Mouse (Mus musculus) heart, embryonic 15.5 days (tissue): ENCODE measurements around the gene Vmn1r189. TPM values are rescaled to one million over a fixed set of nuclear protein-coding genes. Genes with fewer than 3 reads are reported as not detected.
A peak's percentile ranks its signal among the peaks of the same experiment; 100 is the strongest.
"Not testable (repeated sequence)": the region's sequence is repeated elsewhere in the genome, so short reads cannot be mapped to it uniquely, and the experiment has no call there.

Source experiments
- ATAC-seq: fragments of 200-750 bp; cut with Nextera tagmentation; replicated peaks from 2 replicates; pipeline ENCODE4 v1.8.0; 2017; ENCODE audit warnings: low read depth, moderate TSS enrichment; ENCODE audit not compliant: insufficient number of reproducible peaks, insufficient read depth, low FRiP score
- H3K27ac ChIP-seq: fragments of 300-500 bp; sonication (generic); 2 replicates; pipeline ENCODE4 v1.5.1; 2015; ENCODE audit warnings: mild to moderate bottlenecking, inconsistent platforms
- H3K27me3 ChIP-seq: fragments of 300-500 bp; sonication (generic); 2 replicates; pipeline ENCODE4 v1.6.1; 2015; ENCODE audit warnings: inconsistent platforms
- H3K36me3 ChIP-seq: fragments of 300-500 bp; sonication (generic); 2 replicates; pipeline ENCODE4 v1.6.1; 2015; ENCODE audit warnings: mild to moderate bottlenecking, inconsistent platforms
- H3K4me1 ChIP-seq: fragments of 300-500 bp; sonication (generic); replicated peaks from 2 replicates; pipeline ENCODE4 v1.6.1; 2015; ENCODE audit warnings: inconsistent platforms
- H3K4me2 ChIP-seq: fragments of 300-500 bp; sonication (generic); 2 replicates; pipeline ENCODE4 v1.6.1; 2015; ENCODE audit warnings: inconsistent platforms, mild to moderate bottlenecking, moderate library complexity
- H3K4me3 ChIP-seq: fragments of 300-500 bp; sonication (generic); 2 replicates; pipeline ENCODE4 v1.5.1; 2015; ENCODE audit warnings: mild to moderate bottlenecking, inconsistent platforms
- H3K9ac ChIP-seq: fragments of 300-500 bp; sonication (generic); 2 replicates; pipeline ENCODE4 v1.6.1; 2015; ENCODE audit warnings: mild to moderate bottlenecking, inconsistent platforms
- H3K9me3 ChIP-seq: fragments of 300-500 bp; sonication (generic); replicated peaks from 2 replicates; pipeline ENCODE4 v1.6.1; 2016; ENCODE audit warnings: inconsistent platforms
- WGBS: fragments of 180-500 bp; shearing (Covaris S2); methylation state at CpG from one replicate; pipeline ENCODE4 v1.1.7; 2015; ENCODE audit warnings: mixed read lengths; 5-methylcytosine and 5-hydroxymethylcytosine counted together
- microRNA-seq: library from miRNA; unstranded; fragments of <30 nt; microRNA quantifications from one replicate; pipeline ENCODE4, GENCODE M21; 2016
- polyA plus RNA-seq: library from polyadenylated mRNA; unstranded; fragments of >200 nt; fragmentation: Nextera tagmentation; extraction: Ambion mirVana; gene quantifications from 2 replicates; pipeline ENCODE4 v1.2.1, GENCODE M21; 2015

Gene Vmn1r189
- not detected in 2 replicates for polyA plus RNA-seq

- WGBS: 61% methylated on average over 2 of the region's 2 CpGs
- ATAC-seq: not testable (repeated sequence)
These were observed at the start of gene Vmn1r189 for GRCm38 (mm10) chr13:22105724-22106123. Gene Vmn1r189, minus strand, starts transcription at chr13:22105824.

GRCm38 (mm10) chr13:22136495-22137293 lies 31.1 kb upstream of the Vmn1r189 start:
- WGBS: 60% methylated on average over 5 of the region's 5 CpGs
- H3K9ac ChIP-seq, H3K4me1 ChIP-seq, H3K27me3 ChIP-seq, H3K4me2 ChIP-seq, H3K36me3 ChIP-seq, ATAC-seq, H3K4me3 ChIP-seq, H3K9me3 ChIP-seq, H3K27ac ChIP-seq: not testable (repeated sequence)

More at GRCm38 (mm10) chr13:22105724-22106123, at the start of gene Vmn1r189:
- not testable (repeated sequence) for H3K27me3 ChIP-seq, H3K4me3 ChIP-seq, H3K4me2 ChIP-seq, H3K36me3 ChIP-seq, H3K9ac ChIP-seq, H3K9me3 ChIP-seq, H3K27ac ChIP-seq, H3K4me1 ChIP-seq

DNA sequence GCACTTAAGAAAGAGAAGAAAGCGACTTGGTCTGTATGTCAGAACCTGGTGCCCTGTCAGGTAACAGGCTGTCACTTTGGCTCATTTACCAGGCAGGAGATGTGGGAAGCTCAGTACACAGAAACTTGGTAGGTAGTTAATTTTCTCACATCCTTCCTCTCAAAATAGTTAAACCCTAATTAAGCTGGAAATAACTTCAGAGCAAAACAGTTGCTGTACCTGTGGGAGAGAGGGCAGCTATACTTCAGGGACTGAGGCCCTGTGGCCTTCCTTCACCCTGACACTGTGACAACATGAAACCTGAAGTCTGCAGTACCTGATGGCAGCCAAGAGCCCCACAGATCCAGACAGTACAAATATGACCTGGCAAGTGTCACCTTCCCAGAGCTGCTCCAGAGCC lies 21.5 kb downstream of the Vmn1r189 start, which contains the start of gene Vmn1r188:
Vmn1r188 (plus strand) TSS at position 301 of the 400 bp plus-strand sequence.
- not testable (repeated sequence) for H3K27ac ChIP-seq, H3K9ac ChIP-seq, H3K4me3 ChIP-seq, ATAC-seq, H3K27me3 ChIP-seq, H3K4me1 ChIP-seq, H3K9me3 ChIP-seq, H3K36me3 ChIP-seq, H3K4me2 ChIP-seq
- WGBS: 83% methylated on average over 1 of the region's 1 CpGs

DNA sequence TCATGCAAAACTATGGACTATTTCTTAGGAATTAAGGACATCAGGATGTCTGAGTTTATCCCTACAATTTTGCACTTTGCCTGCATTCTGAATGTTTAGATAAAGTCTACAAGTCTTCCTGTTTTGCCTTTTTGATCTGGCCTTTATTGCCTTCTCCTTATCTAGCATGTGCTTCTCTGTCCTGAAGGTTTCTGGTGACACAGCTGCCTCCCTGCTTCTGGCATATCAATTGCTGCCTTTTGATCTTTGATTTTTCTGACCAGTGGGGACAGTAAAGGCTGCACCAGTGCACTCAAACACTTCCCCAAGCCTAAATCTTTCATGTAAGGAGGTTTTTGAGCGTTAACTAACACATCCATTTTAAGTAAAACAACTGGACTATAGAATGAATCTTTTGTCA lies 42.2 kb downstream of the Vmn1r189 start:
- no peaks in the 10 kb centered on the region for H3K36me3 ChIP-seq
- no peaks in the 10 kb centered on the region for H3K4me1 ChIP-seq
- no peak overlapping the region for H3K4me3 ChIP-seq
- no peak overlapping the region for H3K27ac ChIP-seq
- WGBS: 37% methylated on average over 1 of the region's 1 CpGs
- no peak for ATAC-seq
- no peak overlapping the region for H3K9ac ChIP-seq
- no peaks in the 10 kb centered on the region for H3K27me3 ChIP-seq
- H3K9me3 ChIP-seq: 0 out of 2 replicates have a peak, but pooled peaks cover 3% of the 10 kb centered on the region
- no peak overlapping the region for H3K4me2 ChIP-seq

DNA sequence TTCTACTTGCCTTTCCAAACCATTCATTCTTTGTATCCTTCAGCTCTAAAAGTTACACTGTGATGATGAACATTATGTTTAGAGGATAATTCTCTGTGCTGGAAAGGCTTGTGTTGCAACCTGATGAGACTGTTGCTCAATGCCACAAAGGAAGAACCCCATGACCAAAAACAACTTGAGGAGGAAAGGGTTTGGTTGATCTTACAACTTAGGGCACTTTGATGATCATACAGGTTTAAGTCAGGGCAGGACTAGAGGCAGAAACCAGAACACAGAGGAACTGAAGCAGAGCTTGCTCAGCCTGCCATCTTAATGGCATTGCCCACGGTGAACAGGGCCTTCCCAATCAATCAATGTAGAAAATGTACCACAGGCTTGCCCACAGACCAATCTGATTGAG lies 44.2 kb downstream of the Vmn1r189 start:
- H3K9ac ChIP-seq: no peak overlapping the region
- WGBS: 54% methylated on average over 1 of the region's 1 CpGs
- no peak overlapping the region for H3K4me2 ChIP-seq
- no peak for ATAC-seq
- H3K36me3 ChIP-seq: no peaks in the 10 kb centered on the region
- H3K9me3 ChIP-seq: 0 out of 2 replicates have a peak, but pooled peaks cover 2% of the 10 kb centered on the region
- H3K4me1 ChIP-seq: no peaks in the 10 kb centered on the region
- no peak overlapping the region for H3K27ac ChIP-seq
- H3K27me3 ChIP-seq: no peaks in the 10 kb centered on the region
- no peak overlapping the region for H3K4me3 ChIP-seq

GRCm38 (mm10) chr13:22053754-22054153 lies 51.9 kb downstream of the Vmn1r189 start:
- no peaks in the 10 kb centered on the region for H3K36me3 ChIP-seq
- peaks cover 6% of the 10 kb centered on the region for H3K4me1 ChIP-seq
- ATAC-seq: no peak
- 91% methylated on average over 1 of the region's 1 CpGs for WGBS
- no peaks in the 10 kb centered on the region for H3K27me3 ChIP-seq
- H3K9me3 ChIP-seq: no peaks in the 10 kb centered on the region
- H3K4me3 ChIP-seq: no peak overlapping the region
- no peak overlapping the region for H3K27ac ChIP-seq
- no peak overlapping the region for H3K4me2 ChIP-seq
- no peak overlapping the region for H3K9ac ChIP-seq

GRCm38 (mm10) chr13:22051523-22051859 lies 54.1 kb downstream of the Vmn1r189 start:
- peak overlapping the region; percentile 65 for H3K4me3 ChIP-seq
- H3K4me2 ChIP-seq: peak overlapping the region; percentile 81
- 17% methylated on average over 5 of the region's 5 CpGs for WGBS
- H3K27me3 ChIP-seq: no peaks in the 10 kb centered on the region
- no peaks in the 10 kb centered on the region for H3K36me3 ChIP-seq
- peak overlapping the region; percentile 85 for H3K27ac ChIP-seq
- H3K9me3 ChIP-seq: no peaks in the 10 kb centered on the region
- peaks cover 6% of the 10 kb centered on the region for H3K4me1 ChIP-seq
- no peak for ATAC-seq
- H3K9ac ChIP-seq: peak overlapping the region; percentile 65; the same call in 1 of the 2 replicates

DNA sequence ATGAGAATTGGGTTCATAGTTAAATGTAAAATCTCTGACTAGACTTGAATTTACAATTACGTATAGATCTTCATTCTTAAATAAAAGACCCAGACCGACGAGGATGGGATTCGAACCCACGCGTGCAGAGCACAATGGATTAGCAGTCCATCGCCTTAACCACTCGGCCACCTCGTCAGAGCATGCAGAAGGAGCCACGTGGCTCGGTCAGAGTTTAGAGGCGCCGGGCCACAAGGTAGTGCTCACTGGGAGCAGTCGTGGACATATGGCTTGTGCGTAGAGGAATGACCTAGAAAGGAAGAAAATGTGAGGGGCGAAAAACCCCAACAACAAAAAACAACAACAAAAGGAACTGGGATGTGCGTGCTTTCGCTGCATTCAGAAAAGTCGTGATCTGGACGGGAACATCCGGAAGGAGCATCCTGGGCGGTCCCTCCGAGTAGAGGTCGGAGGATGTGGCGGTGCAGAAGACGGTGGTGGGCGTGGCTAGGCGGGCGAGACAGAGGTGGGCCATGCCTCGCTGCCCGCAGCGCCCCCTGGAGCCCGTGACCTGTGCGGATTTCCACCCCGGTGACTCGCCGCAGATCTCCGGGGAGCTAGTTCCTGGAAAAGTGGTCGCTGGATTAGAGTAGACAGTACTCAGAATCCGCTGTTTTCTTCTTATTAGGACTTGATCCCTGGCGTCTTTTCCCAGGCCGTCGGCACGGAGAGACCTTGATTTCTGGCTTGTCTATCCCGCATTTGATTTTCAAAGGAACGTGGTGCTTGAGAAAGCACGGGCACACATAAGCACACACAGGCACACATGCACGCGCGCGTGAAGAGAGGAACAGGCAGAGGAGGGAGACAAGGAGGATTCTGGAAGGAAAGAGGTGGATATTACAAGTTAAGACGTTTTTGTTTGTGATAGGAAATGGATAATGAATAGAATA lies 54.8 kb downstream of the Vmn1r189 start:
- H3K9ac ChIP-seq: peak overlapping the region; percentile 65
- ATAC-seq: peak; percentile 95
- no peaks in the 10 kb centered on the region for H3K9me3 ChIP-seq
- H3K4me2 ChIP-seq: peak overlapping the region; percentile 81
- peaks cover 6% of the 10 kb centered on the region for H3K4me1 ChIP-seq
- WGBS: under 1% methylated on average over 51 of the region's 52 CpGs
- H3K36me3 ChIP-seq: no peaks in the 10 kb centered on the region
- peak overlapping the region; percentile 85 for H3K27ac ChIP-seq
- no peaks in the 10 kb centered on the region for H3K27me3 ChIP-seq
- H3K4me3 ChIP-seq: peak overlapping the region; percentile 65

Small RNA genes lying within 50 kb of the gene (microRNA-seq; reads per million reads assigned to microRNA genes)
- not detected for gene Gm26300

Other genes starting within 250 kb of the Vmn1r189 start
- gene Zfp184, start 160.7 kb downstream of the Vmn1r189 start, polyA plus RNA-seq: 3.8 and 5.1 TPM in 2 replicates
- gene Pom121l2, start 124.6 kb downstream of the Vmn1r189 start, polyA plus RNA-seq: not detected in 2 replicates
- 9.5 and 113 TPM in 2 replicates for gene Prss16, start 96.1 kb downstream of the Vmn1r189 start, polyA plus RNA-seq
- gene Hist1h2ah, start 70.3 kb downstream of the Vmn1r189 start, polyA plus RNA-seq: 3.5 TPM in 1 of 2 replicates, not detected in the other
- 1.6 and 1.7 TPM in 2 replicates for gene Hist1h2bk, start 70.0 kb downstream of the Vmn1r189 start, polyA plus RNA-seq
- gene Hist1h4i, start 64.5 kb downstream of the Vmn1r189 start, polyA plus RNA-seq: 8.6 and 12.1 TPM in 2 replicates
- gene Hist1h2ag, start 62.9 kb downstream of the Vmn1r189 start, polyA plus RNA-seq: 11.2 and 12.4 TPM in 2 replicates
- gene Hist1h2bj, start 62.6 kb downstream of the Vmn1r189 start, polyA plus RNA-seq: 2.8 and 5.8 TPM in 2 replicates
- gene Vmn1r188, start 21.4 kb downstream of the Vmn1r189 start, polyA plus RNA-seq: not detected in 2 replicates
- gene Vmn1r191, start 78.1 kb upstream of the Vmn1r189 start, polyA plus RNA-seq: not detected in 2 replicates
- not detected in 2 replicates for gene Vmn1r192, start 85.3 kb upstream of the Vmn1r189 start, polyA plus RNA-seq
- not detected in 2 replicates for gene Vmn1r193, start 117.3 kb upstream of the Vmn1r189 start, polyA plus RNA-seq
- not detected in 2 replicates for gene Vmn1r194, start 138.4 kb upstream of the Vmn1r189 start, polyA plus RNA-seq
- not detected in 2 replicates for gene Vmn1r195, start 164.7 kb upstream of the Vmn1r189 start, polyA plus RNA-seq
- not detected in 2 replicates for gene Vmn1r196, start 184.1 kb upstream of the Vmn1r189 start, polyA plus RNA-seq
- not detected in 2 replicates for gene Vmn1r197, start 218.8 kb upstream of the Vmn1r189 start, polyA plus RNA-seq
- gene Vmn1r198, start 244.5 kb upstream of the Vmn1r189 start, polyA plus RNA-seq: not detected in 2 replicates